Mouse (Mus musculus) 3134 (cell line): ENCODE measurements around the gene Gm28035.

Experiments used
- DNase-seq: peaks from one replicate; pipeline ENCODE4 v3.0.0-alpha.2; 2011; ENCODE audit warnings: low spot score; ENCODE audit not compliant: insufficient read length; ENCODE audit errors: extremely low read depth

Gene Gm28035

GRCm38 (mm10) chr2:30261064-30261736 is 20.8 kb downstream of the Gm28035 start:
- no peak for DNase-seq

GRCm38 (mm10) chr2:30261921-30262839 is 21.8 kb downstream of the Gm28035 start:
- DNase-seq = no peak

- DNase-seq = no peak
Observed at GRCm38 (mm10) chr2:30262840-30263441, 22.6 kb downstream of the Gm28035 start.

- no peak for DNase-seq
Observed at GRCm38 (mm10) chr2:30263811-30264210, 23.4 kb downstream of the Gm28035 start.

GRCm38 (mm10) chr2:30264671-30265519 is 24.5 kb downstream of the Gm28035 start:
- no peak for DNase-seq

GRCm38 (mm10) chr2:30265767-30266253 is 25.4 kb downstream of the Gm28035 start, which contains the start of gene Phyhd1:
Gene Phyhd1, plus strand, starts transcription at chr2:30266203.
- peak; percentile 35 for DNase-seq

- DNase-seq = peak; percentile 58
Observed at GRCm38 (mm10) chr2:30266392-30266941, 26.1 kb downstream of the Gm28035 start.

GRCm38 (mm10) chr2:30267466-30267865 is 27.1 kb downstream of the Gm28035 start:
- DNase-seq = no peak

- DNase-seq = no peak
Observed at GRCm38 (mm10) chr2:30268371-30268770, 28.0 kb downstream of the Gm28035 start.

GRCm38 (mm10) chr2:30269241-30269990 is 29.0 kb downstream of the Gm28035 start:
- DNase-seq = no peak

- DNase-seq = peak; percentile 72
Observed at GRCm38 (mm10) chr2:30270134-30270533, 29.8 kb downstream of the Gm28035 start.

- DNase-seq = no peak
Observed at GRCm38 (mm10) chr2:30280743-30281142, 40.4 kb downstream of the Gm28035 start, which contains the start of gene Gm28038. Gene Gm28038, plus strand, starts transcription at chr2:30281043.

GRCm38 (mm10) chr2:30281651-30282050 is 41.3 kb downstream of the Gm28035 start:
- DNase-seq = no peak

GRCm38 (mm10) chr2:30283193-30283592 is 42.8 kb downstream of the Gm28035 start:
- DNase-seq = no peak

GRCm38 (mm10) chr2:30285004-30285403 is 44.6 kb downstream of the Gm28035 start:
- DNase-seq = no peak

- no peak for DNase-seq
Observed at GRCm38 (mm10) chr2:30285416-30286181, 45.2 kb downstream of the Gm28035 start.

GRCm38 (mm10) chr2:30286192-30287026 is 46.0 kb downstream of the Gm28035 start, which contains the start of the genes Dolk and Nup188:
Gene Dolk, minus strand, starts transcription at chr2:30286334.
Gene Nup188, plus strand, starts transcription at chr2:30286397.
- DNase-seq = peak; percentile 86
